Mouse (Mus musculus) hindbrain, embryonic 13.5 days (tissue): ENCODE results near the gene Cry2. TPM values are rescaled to one million over a fixed set of nuclear protein-coding genes. Genes with fewer than 3 reads are reported as not detected.

ENCODE experiments used
- ATAC-seq: fragments of 200-750 bp; cut with Nextera tagmentation; 2 replicates; pipeline ENCODE4 v1.8.0; 2017; ENCODE audit warnings: moderate TSS enrichment; ENCODE audit not compliant: low FRiP score
- H3K27ac ChIP-seq: fragments of 300-500 bp; sonication (generic); 2 replicates; pipeline ENCODE4 v1.5.1; 2015; ENCODE audit warnings: inconsistent platforms, mild to moderate bottlenecking, moderate library complexity
- H3K27me3 ChIP-seq: fragments of 300-500 bp; sonication (generic); 2 replicates; pipeline ENCODE4 v1.6.1; 2015; ENCODE audit warnings: mild to moderate bottlenecking, inconsistent platforms
- H3K36me3 ChIP-seq: fragments of 300-500 bp; sonication (generic); 2 replicates; pipeline ENCODE4 v1.6.1; 2015; ENCODE audit warnings: mild to moderate bottlenecking, inconsistent platforms
- H3K4me1 ChIP-seq: fragments of 300-500 bp; sonication (generic); replicated peaks from 2 replicates; pipeline ENCODE4 v1.6.1; 2015; ENCODE audit warnings: inconsistent platforms
- H3K4me2 ChIP-seq: fragments of 300-500 bp; sonication (generic); 2 replicates; pipeline ENCODE4 v1.6.1; 2015; ENCODE audit warnings: inconsistent platforms, mild to moderate bottlenecking, moderate library complexity
- H3K4me3 ChIP-seq: fragments of 300-500 bp; sonication (generic); 2 replicates; pipeline ENCODE4 v1.5.1; 2015; ENCODE audit warnings: mild to moderate bottlenecking, inconsistent platforms
- H3K9ac ChIP-seq: fragments of 300-500 bp; sonication (generic); 2 replicates; pipeline ENCODE4 v1.6.1; 2015; ENCODE audit warnings: mild to moderate bottlenecking, inconsistent platforms
- H3K9me3 ChIP-seq: fragments of 300-500 bp; sonication (generic); 2 replicates; pipeline ENCODE4 v1.6.1; 2016; ENCODE audit warnings: inconsistent platforms
- WGBS: fragments of 180-500 bp; shearing (Covaris S2); methylation state at CpG from one replicate; pipeline ENCODE4 v1.1.7; 2015; 5-methylcytosine and 5-hydroxymethylcytosine counted together
- polyA plus RNA-seq: library from polyadenylated mRNA; unstranded; fragments of >200 nt; fragmentation: Nextera tagmentation; extraction: Ambion mirVana; gene quantifications from 2 replicates; pipeline ENCODE4 v1.2.1, GENCODE M21; 2015

Cry2 gene
- polyA plus RNA-seq, 1 experiment from 2014 or later = 36.8 TPM

- H3K9me3 ChIP-seq = no peaks in the 10 kb centered on the region
- no peak overlapping the region for H3K4me3 ChIP-seq
- WGBS = 83% methylated on average over 3 of the region's 3 CpGs
- H3K9ac ChIP-seq = 0 out of 2 replicates have a peak overlapping the region, but pooled peaks have one; percentile 49
- H3K27ac ChIP-seq = peak overlapping the region; percentile 52; the same call in 1 of the 2 replicates
- peaks cover 40% of the 10 kb centered on the region for H3K36me3 ChIP-seq
- no peak for ATAC-seq
- H3K4me1 ChIP-seq = peaks cover 85% of the 10 kb centered on the region
- H3K27me3 ChIP-seq = no peaks in the 10 kb centered on the region
- H3K4me2 ChIP-seq = no peak overlapping the region
These were observed 7.4 kb downstream of the Cry2 start for GRCm38 (mm10) chr2:92426426-92426825.

- Histone ChIP-seq H3K9ac (0 out of 2 replicates have a peak overlapping the region, but pooled peaks have one; percentile 11), H3K4me2 (no peak overlapping the region), H3K36me3 (peaks cover 50% of the 10 kb centered on the region), H3K4me1 (peaks cover 74% of the 10 kb centered on the region), H3K9me3 (no peaks in the 10 kb centered on the region), H3K27me3 (no peaks in the 10 kb centered on the region), H3K4me3 (no peak overlapping the region), H3K27ac (peak overlapping the region; percentile 87)
- WGBS = 65% methylated on average over 4 of the region's 4 CpGs
- peak; percentile 12; the same call in 1 of the 2 replicates for ATAC-seq
These were observed 8.5 kb downstream of the Cry2 start for GRCm38 (mm10) chr2:92425366-92425765.

- Histone ChIP-seq H3K27me3 (no peaks in the 10 kb centered on the region), H3K4me1 (peaks cover 69% of the 10 kb centered on the region), H3K9ac (0 out of 2 replicates have a peak overlapping the region, but pooled peaks have one; percentile 11), H3K27ac (peak overlapping the region; percentile 87), H3K4me2 (no peak overlapping the region), H3K4me3 (no peak overlapping the region), H3K9me3 (no peaks in the 10 kb centered on the region), H3K36me3 (peaks cover 57% of the 10 kb centered on the region)
- 29% methylated on average over 9 of the region's 9 CpGs for WGBS
- peak; percentile 70 for ATAC-seq
These were observed 9.2 kb downstream of the Cry2 start for GRCm38 (mm10) chr2:92424462-92425308.

- H3K9ac ChIP-seq = 0 out of 2 replicates have a peak overlapping the region, but pooled peaks have one; percentile 43
- H3K9me3 ChIP-seq = no peaks in the 10 kb centered on the region
- peak; percentile 69 for ATAC-seq
- peak overlapping the region; percentile 87 for H3K27ac ChIP-seq
- H3K27me3 ChIP-seq = no peaks in the 10 kb centered on the region
- H3K4me3 ChIP-seq = no peak overlapping the region
- H3K4me2 ChIP-seq = no peak overlapping the region
- peaks cover 65% of the 10 kb centered on the region for H3K36me3 ChIP-seq
- 60% methylated on average over 9 of the region's 9 CpGs for WGBS
- peaks cover 63% of the 10 kb centered on the region for H3K4me1 ChIP-seq
These were observed 10.0 kb downstream of the Cry2 start for GRCm38 (mm10) chr2:92423702-92424461.

GRCm38 (mm10) chr2:92423156-92423555 is 10.7 kb downstream of the Cry2 start:
- 91% methylated on average over 9 of the region's 9 CpGs for WGBS
- Histone ChIP-seq H3K27me3 (no peaks in the 10 kb centered on the region), H3K9me3 (no peaks in the 10 kb centered on the region), H3K36me3 (peaks cover 73% of the 10 kb centered on the region), H3K4me2 (no peak overlapping the region), H3K9ac (0 out of 2 replicates have a peak overlapping the region, but pooled peaks have one; percentile 43), H3K4me1 (peaks cover 56% of the 10 kb centered on the region), H3K4me3 (no peak overlapping the region), H3K27ac (peak overlapping the region; percentile 87)
- ATAC-seq = no peak

- Histone ChIP-seq H3K4me1 (peaks cover 50% of the 10 kb centered on the region), H3K9me3 (no peaks in the 10 kb centered on the region), H3K4me2 (no peak overlapping the region), H3K27me3 (no peaks in the 10 kb centered on the region), H3K27ac (peak overlapping the region; percentile 87), H3K9ac (no peak overlapping the region), H3K4me3 (no peak overlapping the region), H3K36me3 (peaks cover 79% of the 10 kb centered on the region)
- no peak for ATAC-seq
- WGBS = 82% methylated on average over 10 of the region's 10 CpGs
These were observed 11.3 kb downstream of the Cry2 start for GRCm38 (mm10) chr2:92422388-92423135.

- Histone ChIP-seq H3K27me3 (no peaks in the 10 kb centered on the region), H3K9ac (no peak overlapping the region), H3K4me1 (peaks cover 43% of the 10 kb centered on the region), H3K4me3 (no peak overlapping the region), H3K36me3 (peaks cover 86% of the 10 kb centered on the region), H3K4me2 (no peak overlapping the region), H3K9me3 (no peaks in the 10 kb centered on the region), H3K27ac (no peak overlapping the region)
- ATAC-seq = no peak
- WGBS = 95% methylated on average over 7 of the region's 7 CpGs
These were observed 12.0 kb downstream of the Cry2 start for GRCm38 (mm10) chr2:92421723-92422387.

GRCm38 (mm10) chr2:92411705-92412104 is 22.1 kb downstream of the Cry2 start:
- Histone ChIP-seq H3K36me3 (peaks cover 97% of the 10 kb centered on the region), H3K9me3 (no peaks in the 10 kb centered on the region), H3K4me1 (no peaks in the 10 kb centered on the region), H3K4me3 (no peak overlapping the region), H3K4me2 (no peak overlapping the region), H3K9ac (no peak overlapping the region), H3K27me3 (no peaks in the 10 kb centered on the region), H3K27ac (no peak overlapping the region)
- 95% methylated on average over 10 of the region's 10 CpGs for WGBS
- no peak for ATAC-seq

- Histone ChIP-seq H3K9ac (no peak overlapping the region), H3K36me3 (peaks cover 95% of the 10 kb centered on the region), H3K4me1 (peaks cover 19% of the 10 kb centered on the region), H3K4me2 (no peak overlapping the region), H3K27me3 (no peaks in the 10 kb centered on the region), H3K27ac (peak overlapping the region; percentile 31; the same call in 1 of the 2 replicates), H3K4me3 (no peak overlapping the region), H3K9me3 (no peaks in the 10 kb centered on the region)
- no peak for ATAC-seq
- WGBS = 92% methylated on average over 18 of the region's 18 CpGs
These were observed 25.4 kb downstream of the Cry2 start for GRCm38 (mm10) chr2:92408309-92409045.

- peak overlapping the region; percentile 58 for H3K27ac ChIP-seq
- H3K4me3 ChIP-seq = no peak overlapping the region
- H3K36me3 ChIP-seq = peaks cover 68% of the 10 kb centered on the region
- no peaks in the 10 kb centered on the region for H3K27me3 ChIP-seq
- H3K9ac ChIP-seq = peak overlapping the region; percentile 15; the same call in 1 of the 2 replicates
- 59% methylated on average over 7 of the region's 7 CpGs for WGBS
- no peaks in the 10 kb centered on the region for H3K9me3 ChIP-seq
- H3K4me2 ChIP-seq = no peak overlapping the region
- peaks cover 29% of the 10 kb centered on the region for H3K4me1 ChIP-seq
- ATAC-seq = 0 out of 2 replicates have a peak, but pooled peaks have one; percentile 31
These were observed 28.2 kb downstream of the Cry2 start for GRCm38 (mm10) chr2:92405687-92406086.

GRCm38 (mm10) chr2:92404737-92405136 is 29.1 kb downstream of the Cry2 start:
- no peak overlapping the region for H3K4me2 ChIP-seq
- peak overlapping the region; percentile 15 for H3K9ac ChIP-seq
- 87% methylated on average over 6 of the region's 6 CpGs for WGBS
- H3K4me1 ChIP-seq = peaks cover 37% of the 10 kb centered on the region
- peaks cover 59% of the 10 kb centered on the region for H3K36me3 ChIP-seq
- H3K27me3 ChIP-seq = no peaks in the 10 kb centered on the region
- H3K27ac ChIP-seq = peak overlapping the region; percentile 58; the same call in 1 of the 2 replicates
- H3K9me3 ChIP-seq = no peaks in the 10 kb centered on the region
- no peak overlapping the region for H3K4me3 ChIP-seq
- ATAC-seq = no peak
